Mouse (Mus musculus) brain, embryonic 14.5 days (tissue): Measurements from ENCODE around the gene Ttc30a1.

ENCODE experiments used
- CTCF ChIP-seq: fragments of 200-500 bp; IDR thresholded peaks from 2 replicates; pipeline ENCODE4 v1.5.1; 2012; ENCODE audit warnings: inconsistent platforms, mild to moderate bottlenecking, moderate library complexity, borderline replicate concordance; ENCODE audit not compliant: insufficient read depth, insufficient read length; ENCODE audit errors: extremely low read depth
- POLR2A ChIP-seq: fragments of 200-500 bp; IDR thresholded peaks from 2 replicates; pipeline ENCODE4 v1.6.1; 2012; ENCODE audit warnings: mild to moderate bottlenecking, inconsistent platforms, borderline replicate concordance; ENCODE audit not compliant: poor library complexity, insufficient read depth, insufficient read length, severe bottlenecking; ENCODE audit errors: extremely low read depth

DNA sequence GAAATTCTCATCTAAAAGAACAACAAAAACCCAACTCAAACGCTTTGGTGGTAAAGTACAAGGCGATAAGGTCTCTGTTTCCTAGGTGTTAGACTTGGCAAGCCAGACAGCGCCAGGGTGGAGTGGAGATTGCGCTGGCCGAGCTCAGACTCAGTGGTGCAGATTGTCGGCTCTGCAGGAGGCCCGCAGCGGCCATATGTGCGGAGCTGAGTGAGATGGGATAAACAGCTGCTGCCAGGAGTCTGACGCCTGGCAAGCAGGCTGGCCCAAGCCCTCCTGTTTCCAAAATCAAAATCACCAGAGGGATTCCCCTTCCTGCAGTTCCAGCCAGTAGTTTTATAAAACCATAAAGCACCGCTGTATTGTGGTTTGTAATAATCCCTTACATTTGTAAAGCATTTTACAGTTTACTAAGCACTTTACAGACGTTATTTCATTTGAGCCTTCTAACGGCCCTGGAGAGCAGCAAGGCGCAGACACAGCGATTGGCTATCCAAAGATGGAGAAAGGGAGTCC is 21.9 kb downstream of the Ttc30a1 start:
- TF ChIP-seq CTCF (no peak), POLR2A (no peak)
